Mouse (Mus musculus) kidney, adult 9 months (tissue): ENCODE measurements around the gene S1pr3.

Source experiments
- DNase-seq: peaks from one replicate; pipeline ENCODE4 v3.0.0; 2022

S1pr3 gene

DNA sequence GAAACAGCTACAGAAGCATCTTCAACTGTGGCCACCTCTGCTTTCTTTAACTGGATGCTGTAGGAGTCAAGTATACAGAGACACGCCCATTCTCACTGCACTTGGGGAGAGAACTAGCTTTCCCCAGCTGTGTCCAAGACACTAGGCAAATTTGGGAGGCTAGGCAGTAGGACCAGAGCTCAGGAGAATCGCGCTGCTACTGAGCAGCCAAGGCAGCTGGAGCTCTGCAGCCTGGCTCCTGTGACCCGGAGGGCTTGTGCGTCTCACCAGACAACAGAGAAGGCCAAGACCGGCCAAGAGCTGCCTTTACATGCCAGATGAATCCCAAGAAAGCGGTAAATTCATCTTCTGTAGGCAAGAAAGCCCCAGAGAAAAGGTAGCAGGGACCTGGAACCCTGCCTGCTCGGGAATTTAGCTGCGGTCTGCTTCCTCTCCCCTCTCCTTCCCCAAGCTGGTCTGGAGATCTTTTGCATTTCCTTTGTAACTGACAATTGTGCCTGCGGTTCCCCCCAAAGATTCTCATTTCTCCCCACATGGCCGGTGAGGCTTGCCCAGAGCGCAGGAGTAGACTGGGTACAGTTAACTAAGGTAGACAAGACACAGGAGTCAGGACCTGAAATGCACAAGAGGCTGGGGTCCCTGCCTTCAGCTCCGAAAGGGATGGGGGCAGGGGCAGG, 760 bp upstream of the S1pr3 start:
- no peak for DNase-seq

DNA sequence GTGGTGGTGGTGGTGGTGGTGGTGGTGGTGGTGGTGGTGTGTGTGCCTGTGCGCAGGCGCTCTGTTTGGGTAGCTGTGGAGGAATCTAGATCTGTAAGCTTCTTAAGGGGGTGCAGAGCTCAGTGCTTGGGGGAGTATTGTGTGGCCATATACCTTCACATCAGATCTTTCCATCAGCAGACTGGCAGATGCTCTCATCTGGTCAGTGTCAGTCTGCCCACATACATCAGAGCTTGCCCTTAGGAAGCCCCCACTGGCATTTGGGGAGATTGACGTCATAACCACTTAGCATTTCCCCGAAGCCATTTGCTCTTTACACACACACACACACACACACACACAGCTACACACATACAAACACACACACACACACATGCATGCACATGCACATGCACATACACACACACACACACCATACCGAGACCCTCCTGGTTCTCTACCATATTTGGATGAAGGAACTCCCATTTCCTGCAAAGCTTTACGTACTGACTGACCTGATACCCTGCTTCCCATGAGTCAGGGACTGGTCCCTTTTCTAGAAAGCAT, 1.6 kb downstream of the S1pr3 start:
- DNase-seq: no peak

DNA sequence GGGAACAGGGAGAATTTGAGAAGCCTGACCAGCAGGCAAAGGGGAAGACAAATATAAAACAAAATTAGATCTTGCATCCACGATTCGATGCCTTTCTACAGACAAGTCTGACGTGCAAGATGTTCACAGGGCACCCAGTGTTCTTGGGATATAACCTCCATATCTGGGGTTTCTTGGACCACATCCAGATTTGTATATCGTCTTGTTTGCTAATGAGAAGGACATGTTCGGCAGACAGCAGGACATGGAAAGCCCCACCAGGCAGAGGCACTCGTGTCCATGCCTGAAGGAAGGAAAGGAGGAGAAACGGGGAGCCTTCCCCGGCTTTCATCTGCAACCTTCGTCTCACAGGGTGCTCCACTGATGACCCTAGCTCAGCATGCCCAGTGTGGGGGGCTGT, 2.8 kb downstream of the S1pr3 start:
- no peak for DNase-seq

DNA sequence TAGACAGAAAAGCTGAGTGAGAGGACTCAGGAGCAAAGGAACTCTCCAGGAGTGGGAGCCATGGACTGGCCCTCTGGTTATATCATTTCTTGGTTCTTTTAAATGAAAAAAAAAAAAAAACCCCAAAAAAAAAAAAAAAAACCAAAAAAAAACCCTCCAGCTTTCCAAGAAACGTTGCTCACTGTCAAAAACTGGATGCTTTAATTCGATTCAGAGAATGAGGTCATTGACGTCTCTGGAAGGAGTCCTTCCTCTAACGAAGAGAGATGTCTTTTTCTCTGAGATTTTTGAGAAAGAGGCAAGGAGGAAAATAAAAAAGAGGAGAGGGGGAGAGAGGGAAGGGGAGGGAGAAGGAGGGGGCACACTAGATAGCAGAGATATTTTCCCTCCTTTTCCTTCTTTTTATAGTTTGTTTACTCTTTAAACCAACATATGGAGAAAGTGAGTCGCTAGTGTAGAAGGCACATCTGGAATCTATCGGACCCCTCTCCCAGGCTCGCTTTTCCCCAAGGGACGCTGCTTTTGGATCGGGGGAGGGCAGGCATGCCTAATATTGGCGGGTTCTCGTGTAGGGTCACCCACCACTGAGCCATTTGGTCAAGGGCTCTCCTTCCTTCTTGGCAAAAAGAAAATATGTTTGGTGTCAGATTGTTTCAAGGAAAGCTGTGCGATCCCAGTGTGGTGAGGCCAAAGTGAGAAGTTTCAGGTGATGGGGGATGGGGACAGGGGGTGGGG, 3.4 kb downstream of the S1pr3 start:
- DNase-seq: no peak

DNA sequence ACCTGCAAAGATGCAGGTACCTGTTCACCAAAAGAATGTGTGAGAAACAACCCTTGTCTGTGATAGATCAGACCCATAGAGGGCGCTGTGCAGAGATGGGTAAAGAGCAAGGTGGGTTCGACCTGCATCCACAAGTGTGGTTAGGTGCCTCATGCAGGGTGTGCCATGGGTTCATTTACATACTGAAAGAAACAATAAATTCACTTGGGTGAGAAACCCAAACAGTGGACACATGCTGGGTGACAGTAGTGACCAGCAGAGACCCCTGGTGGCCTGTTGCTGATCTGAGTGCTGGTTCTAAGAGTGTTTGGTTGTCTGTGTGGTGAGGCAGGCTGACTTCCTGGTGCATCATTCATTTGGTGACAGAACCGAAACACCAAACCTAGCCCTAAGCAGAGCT, 5.0 kb downstream of the S1pr3 start:
- DNase-seq: no peak

DNA sequence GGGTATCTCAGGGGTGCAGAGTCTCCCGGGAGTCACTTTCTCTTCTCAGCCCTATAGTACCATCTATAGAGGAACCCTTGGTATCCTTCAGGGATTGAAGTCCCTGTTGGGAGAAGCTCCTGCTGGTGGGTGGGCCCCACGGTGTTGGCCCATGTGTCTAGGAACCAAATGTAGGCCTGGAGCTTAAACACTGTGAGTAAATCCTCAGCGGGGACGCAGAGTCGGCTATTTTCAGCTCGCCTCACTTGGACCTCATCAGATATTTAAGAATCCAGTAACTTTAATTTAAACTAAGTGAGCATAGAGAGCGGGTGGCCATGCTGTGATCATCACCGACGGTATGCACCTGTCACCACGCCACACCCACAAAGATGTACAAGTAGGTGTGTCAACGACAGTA, 8.3 kb downstream of the S1pr3 start:
- DNase-seq: no peak

DNA sequence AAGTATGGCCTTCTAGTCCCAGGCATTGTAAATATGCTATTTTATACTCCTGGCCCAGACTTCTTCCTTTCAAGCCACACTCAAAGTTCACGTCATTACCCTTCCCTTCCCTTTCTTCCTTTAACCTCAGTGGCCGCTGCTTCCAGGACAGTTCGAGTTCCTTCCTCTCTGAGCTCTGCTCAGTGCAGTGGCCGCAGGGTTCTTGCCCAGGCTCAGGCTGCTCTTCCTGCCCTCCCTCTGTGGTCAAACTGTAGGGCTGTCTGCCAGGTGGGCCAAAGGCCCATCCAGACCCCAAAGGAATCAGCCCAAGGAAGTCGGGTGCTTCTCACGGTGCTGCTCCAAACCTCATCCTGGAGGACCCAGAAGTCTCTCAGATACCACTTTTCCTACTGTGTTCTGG, 9.4 kb downstream of the S1pr3 start:
- peak; percentile 46 for DNase-seq

DNA sequence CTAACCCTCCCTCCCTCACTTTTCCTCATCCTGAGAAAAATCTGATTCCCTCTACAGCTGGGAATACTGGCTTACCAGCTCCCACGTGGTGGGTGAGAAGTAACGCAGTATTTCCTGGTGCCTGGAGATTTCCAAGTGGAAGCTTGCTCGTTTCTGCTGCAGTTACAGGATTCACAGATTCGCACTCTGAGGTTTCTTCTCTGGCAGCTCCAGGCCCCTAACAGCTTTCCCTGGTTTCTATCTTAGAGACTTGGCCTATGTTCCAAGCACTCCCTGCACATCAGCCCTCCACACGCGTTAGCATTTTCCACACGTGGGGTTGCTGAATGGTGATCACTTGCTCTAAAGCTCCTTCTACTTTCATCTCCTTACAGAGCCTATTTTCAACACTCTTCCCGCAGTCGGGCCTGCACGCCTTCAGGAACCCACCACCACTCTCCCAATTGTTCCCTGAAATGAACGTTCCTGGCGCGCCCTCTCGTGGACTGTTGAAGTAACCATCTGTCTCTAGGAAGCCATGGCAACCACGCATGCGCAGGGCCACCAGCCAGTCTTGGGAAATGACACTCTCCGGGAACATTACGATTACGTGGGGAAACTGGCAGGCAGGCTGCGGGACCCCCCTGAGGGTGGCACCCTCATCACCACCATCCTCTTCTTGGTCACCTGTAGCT, 10.0 kb downstream of the S1pr3 start:
- peak; percentile 93 for DNase-seq

DNA sequence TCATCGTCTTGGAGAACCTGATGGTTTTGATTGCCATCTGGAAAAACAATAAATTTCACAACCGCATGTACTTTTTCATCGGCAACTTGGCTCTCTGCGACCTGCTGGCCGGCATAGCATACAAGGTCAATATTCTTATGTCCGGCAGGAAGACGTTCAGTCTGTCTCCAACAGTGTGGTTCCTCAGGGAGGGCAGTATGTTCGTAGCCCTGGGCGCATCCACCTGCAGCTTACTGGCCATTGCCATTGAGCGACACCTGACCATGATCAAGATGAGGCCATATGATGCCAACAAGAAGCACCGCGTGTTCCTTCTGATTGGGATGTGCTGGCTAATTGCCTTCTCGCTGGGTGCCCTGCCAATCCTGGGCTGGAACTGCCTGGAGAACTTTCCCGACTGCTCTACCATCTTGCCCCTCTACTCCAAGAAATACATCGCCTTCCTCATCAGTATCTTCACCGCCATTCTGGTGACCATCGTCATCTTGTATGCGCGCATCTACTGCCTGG, 10.6 kb downstream of the S1pr3 start:
- no peak for DNase-seq

DNA sequence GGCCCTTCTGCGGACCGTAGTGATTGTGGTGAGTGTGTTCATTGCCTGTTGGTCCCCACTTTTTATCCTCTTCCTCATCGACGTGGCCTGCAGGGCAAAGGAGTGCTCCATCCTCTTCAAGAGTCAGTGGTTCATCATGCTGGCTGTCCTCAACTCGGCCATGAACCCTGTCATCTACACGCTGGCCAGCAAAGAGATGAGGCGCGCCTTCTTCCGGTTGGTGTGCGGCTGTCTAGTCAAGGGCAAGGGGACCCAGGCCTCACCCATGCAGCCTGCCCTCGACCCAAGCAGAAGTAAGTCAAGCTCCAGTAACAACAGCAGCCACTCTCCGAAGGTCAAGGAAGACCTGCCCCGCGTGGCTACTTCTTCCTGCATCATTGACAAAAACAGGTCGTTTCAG, 11.1 kb downstream of the S1pr3 start:
- no peak for DNase-seq

DNA sequence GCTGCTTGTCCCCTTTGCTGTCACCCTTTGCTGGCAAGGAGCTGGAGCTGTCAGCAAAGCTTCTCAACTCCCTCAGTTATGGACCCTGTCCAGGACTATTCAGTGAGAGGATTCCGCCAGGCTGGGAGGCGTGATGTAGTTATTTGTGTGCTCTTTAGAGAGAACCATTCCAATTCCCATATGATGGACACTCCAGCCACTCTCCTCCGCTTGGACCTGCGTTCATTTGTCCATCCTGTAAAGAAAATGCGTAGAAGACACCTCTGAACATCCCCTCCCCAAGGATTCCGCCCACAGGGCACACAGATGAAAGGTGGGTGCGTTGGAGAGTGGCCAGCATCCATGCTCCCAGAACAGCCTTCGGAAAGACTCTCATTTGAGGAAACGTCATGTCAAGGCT, 12.4 kb downstream of the S1pr3 start:
- DNase-seq: no peak

DNA sequence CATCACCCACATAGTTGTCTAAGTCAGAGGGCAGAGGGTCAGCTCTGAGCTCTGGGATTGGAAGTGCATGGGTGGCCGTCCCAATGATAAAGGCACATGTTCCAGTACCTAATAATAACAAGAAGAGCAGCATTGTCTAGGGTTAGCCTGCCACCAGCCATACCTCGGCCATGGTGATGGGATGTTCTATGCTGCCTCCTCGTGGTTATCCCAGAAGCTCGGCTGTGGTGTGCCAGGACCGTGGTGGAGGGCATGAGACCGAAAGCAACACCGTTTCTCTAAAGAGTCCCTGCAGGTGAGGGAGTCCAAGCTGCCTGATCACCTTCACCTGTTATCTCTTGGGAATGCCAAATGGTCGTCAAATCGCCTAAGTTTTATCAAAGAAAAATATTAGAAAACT, 15.2 kb downstream of the S1pr3 start:
- DNase-seq: no peak

DNA sequence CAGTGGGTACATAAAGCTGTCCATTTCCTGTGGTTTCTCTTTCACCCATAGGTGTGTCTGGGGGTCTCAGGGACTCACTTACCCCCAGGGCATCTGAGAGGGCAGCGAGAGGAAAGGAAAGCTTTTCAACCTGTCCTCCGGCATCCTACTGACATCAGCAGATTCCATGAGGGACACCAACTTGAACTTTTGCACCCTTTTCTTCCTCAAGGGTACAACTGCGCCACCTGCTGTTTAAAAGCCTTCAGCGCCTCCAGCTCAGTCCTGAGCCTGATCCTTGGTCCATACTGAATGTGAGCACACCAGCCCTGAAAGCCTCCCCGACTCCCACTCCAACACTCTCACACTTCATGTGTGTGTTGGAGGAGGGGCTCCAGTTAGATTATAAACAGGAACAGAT, 16.2 kb downstream of the S1pr3 start:
- peak; percentile 81 for DNase-seq

DNA sequence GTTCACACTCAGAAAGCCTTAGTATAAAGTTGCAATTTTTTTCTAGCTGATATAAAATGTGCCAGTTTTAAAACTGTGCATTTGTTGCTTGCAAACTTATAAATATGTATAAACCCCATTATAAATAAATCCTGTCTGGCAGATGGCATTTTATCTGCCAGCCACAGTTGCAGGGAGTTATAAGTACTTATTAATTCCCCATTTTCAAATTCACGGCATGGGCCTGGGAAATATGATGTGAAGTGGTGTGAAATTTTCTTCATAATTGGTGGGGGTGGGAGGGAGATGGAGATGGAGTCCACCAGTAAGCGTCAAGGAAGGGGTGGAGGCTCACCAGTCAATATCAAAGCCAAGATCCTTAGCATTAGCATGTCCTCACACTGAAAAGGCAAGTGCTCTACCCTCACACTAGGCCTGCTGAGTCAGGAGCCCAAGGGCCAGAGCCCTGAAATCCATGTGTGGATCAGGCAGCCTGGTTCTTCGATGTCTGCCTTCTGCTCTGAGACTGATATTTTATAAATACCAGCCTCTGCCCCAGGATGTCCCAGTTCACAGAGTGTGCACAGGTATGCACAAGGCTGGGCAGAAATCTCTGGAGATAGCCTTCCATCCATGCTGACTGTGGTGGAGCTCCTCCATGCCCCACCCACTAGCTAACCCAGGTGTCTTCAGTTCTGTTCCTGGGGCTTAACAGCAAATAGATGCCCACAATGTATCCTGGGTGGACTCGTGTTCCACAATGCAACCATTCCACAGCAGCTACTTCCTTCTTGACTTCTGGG, 17.4 kb downstream of the S1pr3 start:
- no peak for DNase-seq

DNA sequence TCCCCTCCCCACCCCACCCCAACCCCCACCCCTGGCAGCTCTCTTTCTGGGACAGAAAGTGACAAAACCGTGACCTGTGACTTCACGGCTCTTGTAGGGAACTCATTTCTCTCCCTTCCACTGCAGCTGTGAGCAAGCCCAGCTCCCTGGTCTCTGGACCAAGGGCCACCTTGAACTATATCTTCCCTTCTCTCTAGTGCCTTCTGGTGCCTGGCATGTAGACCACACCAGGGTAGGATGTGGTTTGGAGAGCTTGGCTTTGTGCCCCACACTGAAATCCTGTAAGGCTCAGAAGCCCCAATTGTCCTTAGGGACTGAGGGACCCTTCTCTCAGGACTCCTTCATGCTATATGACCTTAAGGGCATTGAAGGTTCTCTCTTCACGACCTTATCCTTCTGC, 24.9 kb downstream of the S1pr3 start:
- DNase-seq: no peak

DNA sequence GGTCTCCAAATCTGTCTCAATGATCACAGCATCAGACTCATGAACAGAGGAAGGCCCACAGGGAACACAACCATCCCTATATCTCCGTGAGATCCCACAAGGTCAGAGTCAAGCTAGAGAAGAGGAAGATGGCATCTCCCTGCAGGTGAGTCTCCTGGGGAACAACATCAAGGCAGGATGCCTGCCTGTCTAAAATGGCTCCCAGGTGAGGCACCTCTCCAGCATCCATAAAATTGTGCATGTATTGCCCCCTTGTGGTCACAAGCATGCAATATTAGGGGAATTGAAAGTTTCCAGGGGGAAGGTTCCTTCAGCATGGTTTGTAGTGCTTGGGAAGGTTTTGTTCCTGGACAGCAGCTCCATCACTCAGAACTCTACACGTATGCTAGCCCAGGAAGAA, 26.0 kb downstream of the S1pr3 start:
- no peak for DNase-seq

DNA sequence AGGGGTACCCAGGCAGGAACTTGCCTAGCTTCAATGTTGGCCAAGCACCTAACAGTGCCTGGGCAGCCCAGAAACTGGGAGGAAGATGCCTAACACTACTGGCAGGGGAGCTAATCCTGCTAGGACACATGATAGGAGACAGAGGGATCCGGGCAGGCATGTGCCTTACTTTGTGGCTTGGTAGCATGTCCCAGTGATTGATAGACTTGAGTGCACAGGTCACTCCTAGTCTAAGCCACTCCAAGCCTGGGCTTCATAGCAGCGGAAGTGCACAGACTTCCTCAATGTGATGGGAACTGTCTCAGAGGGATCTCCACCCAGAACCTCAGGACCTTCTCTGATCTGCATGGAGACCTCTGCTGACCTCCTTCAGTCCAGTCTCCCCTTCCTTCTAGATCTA, 26.7 kb downstream of the S1pr3 start:
- DNase-seq: peak; percentile 45

DNA sequence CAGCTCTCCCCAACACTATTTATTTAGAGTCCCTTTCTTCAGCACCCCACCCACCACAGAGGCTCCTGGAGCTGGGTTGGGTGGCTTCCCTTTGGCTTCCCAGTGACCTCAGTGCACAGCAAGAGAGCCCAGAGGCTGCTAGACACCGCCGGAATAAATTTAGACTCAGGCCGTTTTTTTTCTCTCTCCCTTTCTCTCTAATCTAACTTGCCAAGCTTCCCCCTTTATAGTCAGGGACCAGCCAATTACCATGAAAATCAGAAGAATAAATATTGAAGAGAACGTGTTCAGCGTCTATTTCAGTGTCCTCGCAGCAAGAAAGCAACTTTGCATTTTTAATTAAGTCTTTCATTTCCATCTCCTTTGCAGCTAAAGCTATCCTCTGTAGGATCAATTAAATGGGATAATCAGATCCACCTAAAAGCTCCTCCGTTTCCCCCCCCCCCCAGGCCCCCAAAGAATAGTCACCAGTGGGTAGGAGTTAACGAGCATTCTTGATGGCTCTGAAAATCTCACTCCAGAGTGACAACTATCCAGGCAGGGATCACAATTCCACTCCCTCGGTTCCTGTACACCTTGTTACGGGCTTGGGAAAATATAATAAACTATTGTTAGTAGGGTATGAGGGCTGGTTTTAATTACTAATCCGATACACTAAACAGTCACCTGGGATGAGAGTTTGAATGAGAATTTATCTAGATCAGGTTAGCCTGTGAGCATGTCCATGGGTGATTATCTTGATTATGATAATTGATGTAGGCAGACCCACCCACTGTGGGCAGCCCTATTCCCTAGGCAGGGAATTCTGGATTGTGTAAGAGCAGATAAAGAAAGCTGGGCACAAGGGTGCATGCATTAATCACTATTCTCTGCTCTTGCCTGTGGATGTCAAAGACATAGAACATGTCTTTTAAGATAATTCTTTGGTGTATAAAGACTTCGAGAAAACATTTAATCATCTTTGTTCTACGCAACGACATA, 29.0 kb downstream of the S1pr3 start:
- DNase-seq: no peak

DNA sequence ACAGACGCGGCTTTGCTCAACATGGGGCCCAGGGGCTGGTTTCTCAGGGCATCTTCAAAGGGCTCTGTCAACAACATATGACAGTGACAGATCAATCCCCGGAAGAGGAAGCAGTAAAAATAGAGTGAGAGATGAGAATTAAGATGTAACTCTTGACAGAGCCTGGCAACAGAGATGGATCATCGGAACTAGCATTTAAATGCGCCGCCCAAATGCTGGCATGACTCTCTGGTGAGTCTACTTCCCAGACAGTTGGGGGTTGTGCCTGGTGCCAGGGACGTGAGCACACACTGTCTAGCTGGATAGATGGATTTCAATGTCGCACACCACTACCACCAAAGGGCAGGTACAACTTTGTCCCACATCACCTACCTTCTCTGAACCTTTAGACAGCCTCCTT, 34.5 kb downstream of the S1pr3 start:
- DNase-seq: no peak

DNA sequence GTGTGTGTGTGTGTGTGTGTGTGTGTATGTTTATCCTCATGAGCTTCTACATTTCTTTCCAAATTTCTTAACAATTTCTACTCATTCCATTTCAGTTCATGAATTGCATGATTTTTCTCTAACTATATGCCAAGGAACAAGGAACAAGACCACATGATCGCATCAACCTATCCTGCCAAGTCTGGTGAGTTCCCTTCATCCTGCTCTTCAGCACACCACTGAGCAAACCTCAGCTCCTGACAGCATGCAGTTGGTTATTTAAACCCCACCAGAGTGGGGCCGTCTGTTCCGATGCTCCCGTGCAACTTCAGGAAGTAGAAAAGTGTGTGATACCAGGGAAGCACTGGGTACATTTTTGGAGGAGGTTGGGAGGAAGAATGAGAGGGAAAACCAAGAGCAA, 38.1 kb downstream of the S1pr3 start:
- DNase-seq: no peak

DNA sequence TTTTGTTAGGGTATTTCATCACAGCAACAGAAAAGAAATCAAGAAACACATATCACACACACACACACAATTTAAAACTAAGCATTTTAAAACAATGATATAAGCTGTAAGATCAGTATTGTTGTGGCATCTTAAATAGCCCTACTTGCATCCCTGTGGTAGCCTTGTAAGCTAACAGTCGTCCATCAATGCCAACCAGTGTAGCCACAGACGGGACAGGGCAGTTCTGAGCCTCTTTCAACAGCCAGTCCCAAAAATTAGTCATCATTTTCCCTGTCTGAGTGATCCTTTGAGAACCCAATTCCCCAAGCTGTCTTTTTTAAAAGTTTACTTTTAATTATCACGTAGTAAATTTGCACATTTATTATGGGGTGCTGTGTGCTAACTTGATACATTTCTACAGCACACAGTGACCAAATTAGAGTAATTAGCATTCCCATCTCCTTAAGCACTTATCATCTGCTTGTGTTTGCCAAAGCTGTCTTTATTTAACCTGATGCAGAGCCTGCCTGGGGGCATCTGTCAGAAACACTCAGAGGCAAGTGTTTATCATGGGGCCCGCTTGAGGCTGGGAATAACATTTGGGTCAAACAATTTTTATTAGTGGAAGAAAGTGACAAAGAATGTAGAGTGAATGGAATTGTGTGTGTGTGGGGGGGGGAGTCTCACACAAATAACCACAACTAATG, 47.9 kb downstream of the S1pr3 start:
- no peak for DNase-seq
